Mouse (Mus musculus) forebrain, embryonic 16.5 days (tissue): ENCODE results near the gene Dbr1. TPM values are rescaled to one million over a fixed set of nuclear protein-coding genes. Genes with fewer than 3 reads are reported as not detected.
A peak's percentile ranks its signal among the peaks of the same experiment; 100 is the strongest.

Experiments used
- ATAC-seq: fragments of 200-750 bp; cut with Nextera tagmentation; 2 replicates; pipeline ENCODE4 v1.8.0; 2017; ENCODE audit warnings: mild to moderate bottlenecking, moderate library complexity
- H3K27ac ChIP-seq: fragments of 300-500 bp; sonication (generic); 2 replicates; pipeline ENCODE4 v1.5.1; 2014; ENCODE audit warnings: low read length, control low read depth
- H3K27me3 ChIP-seq: fragments of 300-500 bp; sonication (generic); replicated peaks from 2 replicates; pipeline ENCODE4 v1.6.1; 2014; ENCODE audit warnings: low read length; ENCODE audit not compliant: control insufficient read depth, insufficient read depth
- H3K36me3 ChIP-seq: fragments of 300-500 bp; sonication (generic); 2 replicates; pipeline ENCODE4 v1.6.1; 2014; ENCODE audit not compliant: control insufficient read depth, insufficient read depth
- H3K4me1 ChIP-seq: fragments of 300-500 bp; sonication (generic); replicated peaks from 2 replicates; pipeline ENCODE4 v1.6.1; 2014; ENCODE audit warnings: low read length; ENCODE audit not compliant: control insufficient read depth, insufficient read depth
- H3K4me2 ChIP-seq: fragments of 300-500 bp; sonication (generic); 2 replicates; pipeline ENCODE4 v1.6.1; 2014; ENCODE audit warnings: mild to moderate bottlenecking, low read length, control low read depth
- H3K4me3 ChIP-seq: fragments of 300-500 bp; sonication (generic); replicated peaks from 2 replicates; pipeline ENCODE4 v1.5.1; 2014; ENCODE audit warnings: mild to moderate bottlenecking, low read length, control low read depth
- H3K9ac ChIP-seq: fragments of 300-500 bp; sonication (generic); replicated peaks from 2 replicates; pipeline ENCODE4 v1.6.1; 2014; ENCODE audit warnings: low read depth, low read length, control low read depth
- H3K9me3 ChIP-seq: fragments of 300-500 bp; sonication (generic); 2 replicates; pipeline ENCODE4 v1.6.1; 2016; ENCODE audit warnings: low read length; ENCODE audit not compliant: control insufficient read depth
- WGBS: fragments of 180-500 bp; shearing (Covaris S2); extraction: QIAGEN DNeasy Blood & Tissue Kit; methylation state at CpG from one replicate; pipeline ENCODE4 v1.1.7; 2014; 5-methylcytosine and 5-hydroxymethylcytosine counted together
- polyA plus RNA-seq: library from polyadenylated mRNA; unstranded; fragments of >200 nt; fragmentation: Nextera tagmentation; extraction: Ambion mirVana; gene quantifications from 2 replicates; pipeline ENCODE4 v1.2.1, GENCODE M21; 2015

Dbr1 gene
- polyA plus RNA-seq, 1 experiment from 2014 or later = 32.1 TPM

DNA sequence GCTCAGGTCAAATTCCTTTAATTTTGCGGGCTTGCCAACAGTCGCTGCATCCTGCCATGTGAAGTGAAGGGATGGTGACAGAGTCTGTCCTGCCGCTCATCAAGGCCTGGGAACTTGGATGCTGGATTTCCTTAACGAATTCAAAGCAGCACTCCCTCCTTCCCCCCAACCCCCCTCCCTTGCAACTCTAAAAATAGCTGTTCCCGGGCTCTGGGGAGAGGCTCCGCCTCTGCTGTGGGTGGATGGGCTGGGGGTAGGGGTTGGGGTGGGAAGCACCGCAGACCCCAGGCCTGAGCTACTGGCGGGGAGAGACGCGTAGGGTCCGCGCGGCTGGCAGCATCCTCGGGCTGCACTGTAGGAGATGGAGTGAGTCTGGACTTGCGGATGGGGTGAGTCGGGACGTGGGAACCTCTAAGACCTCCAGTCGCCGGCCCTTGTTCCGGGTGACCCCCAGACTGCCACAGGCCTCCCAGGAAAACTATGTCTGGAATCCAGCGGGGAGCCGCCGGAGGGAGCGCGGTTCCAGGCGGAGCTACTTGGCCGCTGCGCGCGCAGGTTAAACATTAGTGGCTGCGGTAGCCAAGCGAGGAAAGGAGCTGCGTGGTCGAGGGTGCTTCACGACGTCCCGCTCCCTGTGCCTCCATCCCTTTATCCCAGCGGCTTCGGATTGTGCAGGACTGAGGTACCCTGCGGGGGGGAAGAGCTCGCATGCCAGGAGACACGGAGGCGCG lies 53.8 kb downstream of the Dbr1 start, which contains the start of gene Dzip1l:
TSS of gene Dzip1l (plus strand) at position 216 of the 731 bp plus-strand sequence.
- WGBS = 0% methylated on average over 44 of the region's 44 CpGs
- H3K4me2 ChIP-seq = peak within 1 kb of the TSS; percentile 81

GRCm38 (mm10) chr9:99630071-99630470 lies 54.5 kb downstream of the Dbr1 start:
- Histone ChIP-seq H3K9ac (peak overlapping the region; percentile 83), H3K36me3 (no peaks in the 10 kb centered on the region), H3K4me3 (peak overlapping the region; percentile 80), H3K27ac (peak overlapping the region; percentile 84), H3K4me2 (peak overlapping the region; percentile 81), H3K4me1 (peaks cover 31% of the 10 kb centered on the region), H3K27me3 (no peaks in the 10 kb centered on the region), H3K9me3 (no peaks in the 10 kb centered on the region)
- WGBS = under 1% methylated on average over 11 of the region's 11 CpGs
- ATAC-seq = peak; percentile 12

More for the DNA sequence above, 53.8 kb downstream of the Dbr1 start, which contains the start of gene Dzip1l:
- Histone ChIP-seq H3K4me1 (peaks cover 31% of the 10 kb centered on the region), H3K9ac (peak within 1 kb of the TSS; percentile 83), H3K27ac (peak within 1 kb of the TSS; percentile 84), H3K4me3 (peak within 1 kb of the TSS; percentile 80), H3K9me3 (no peaks in the 10 kb centered on the region), H3K27me3 (no peaks in the 10 kb centered on the region), H3K36me3 (no peaks in the 10 kb centered on the region)
- ATAC-seq = peak; percentile 95

DNA sequence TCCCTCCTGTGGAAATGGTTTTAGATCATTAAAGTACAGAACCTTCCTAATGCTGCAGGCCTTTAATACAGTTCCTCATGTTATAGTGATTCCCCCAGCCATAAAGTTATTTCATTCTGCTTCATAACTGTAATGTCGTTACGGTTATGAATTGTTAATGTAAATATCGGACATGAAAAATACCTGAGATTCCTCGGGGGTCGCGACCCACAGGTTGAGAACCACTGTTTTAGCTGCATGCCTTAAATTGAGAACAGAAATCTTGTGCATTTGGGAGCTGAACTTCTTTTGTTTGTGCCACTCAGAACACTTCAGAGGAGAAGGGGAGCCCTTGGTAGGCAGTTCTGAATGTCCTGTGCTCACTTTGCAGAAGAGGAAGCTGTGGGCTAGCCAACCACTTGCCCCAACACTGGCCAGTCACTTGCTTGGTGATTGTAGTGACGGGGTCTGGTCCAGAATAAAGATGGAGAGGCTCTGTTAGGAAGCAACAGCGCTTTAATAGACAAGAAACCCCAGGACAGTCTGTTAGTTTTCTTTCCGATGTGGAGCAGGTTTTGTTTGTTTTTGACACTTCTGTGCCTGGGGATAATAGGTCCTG lies 55.0 kb downstream of the Dbr1 start:
- Histone ChIP-seq H3K9ac (peak overlapping the region; percentile 83), H3K27ac (peak overlapping the region; percentile 84; the same call in 1 of the 2 replicates), H3K36me3 (no peaks in the 10 kb centered on the region), H3K9me3 (no peaks in the 10 kb centered on the region), H3K4me2 (peak overlapping the region; percentile 81), H3K4me1 (peaks cover 31% of the 10 kb centered on the region), H3K4me3 (peak overlapping the region; percentile 80), H3K27me3 (no peaks in the 10 kb centered on the region)
- no peak for ATAC-seq
- 43% methylated on average over 9 of the region's 9 CpGs for WGBS

- H3K4me1 ChIP-seq = peaks cover 31% of the 10 kb centered on the region
- no peaks in the 10 kb centered on the region for H3K36me3 ChIP-seq
- H3K27ac ChIP-seq = no peak overlapping the region
- no peak overlapping the region for H3K9ac ChIP-seq
- no peaks in the 10 kb centered on the region for H3K27me3 ChIP-seq
- H3K4me2 ChIP-seq = peak overlapping the region; percentile 29
- no peaks in the 10 kb centered on the region for H3K9me3 ChIP-seq
- ATAC-seq = no peak
- H3K4me3 ChIP-seq = no peak overlapping the region
- WGBS = 5% methylated on average over 2 of the region's 2 CpGs
Observed at GRCm38 (mm10) chr9:99631781-99632180, 56.2 kb downstream of the Dbr1 start.

DNA sequence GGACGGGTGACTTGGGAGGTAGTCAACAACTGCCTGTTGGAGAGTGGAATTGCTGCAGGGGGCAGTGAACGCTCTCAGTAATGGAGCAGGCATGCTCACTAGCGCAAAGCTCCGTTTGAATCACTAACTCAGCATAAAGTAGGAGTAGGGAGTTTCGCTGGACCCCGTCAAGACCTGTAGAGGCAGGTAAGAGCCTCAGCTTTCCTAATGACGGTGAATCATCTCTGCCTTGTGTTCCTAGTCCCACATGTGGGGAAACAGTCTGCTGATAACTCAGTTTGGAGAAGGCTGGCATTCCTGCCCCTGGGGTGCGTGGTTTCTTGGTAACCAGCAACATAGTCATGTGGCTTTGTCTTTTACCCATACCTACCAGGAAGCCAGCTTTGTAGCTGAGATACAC lies 56.7 kb downstream of the Dbr1 start:
- H3K27ac ChIP-seq = no peak overlapping the region
- no peak overlapping the region for H3K4me3 ChIP-seq
- no peaks in the 10 kb centered on the region for H3K9me3 ChIP-seq
- 50% methylated on average over 8 of the region's 8 CpGs for WGBS
- H3K36me3 ChIP-seq = no peaks in the 10 kb centered on the region
- H3K4me2 ChIP-seq = peak overlapping the region; percentile 29
- H3K9ac ChIP-seq = no peak overlapping the region
- ATAC-seq = no peak
- H3K4me1 ChIP-seq = peaks cover 31% of the 10 kb centered on the region
- no peaks in the 10 kb centered on the region for H3K27me3 ChIP-seq

Other genes starting within 250 kb of the Dbr1 start
- 0.55 and 0.66 TPM in 2 replicates for gene Esyt3, start 217.2 kb upstream of the Dbr1 start, polyA plus RNA-seq
- 47.5 and 48.3 TPM in 2 replicates for gene Mras, start 138.4 kb upstream of the Dbr1 start, polyA plus RNA-seq
- 0.41 and 0.61 TPM in 2 replicates for gene Nme9, start 124.3 kb upstream of the Dbr1 start, polyA plus RNA-seq
- gene Armc8, start 6.9 kb upstream of the Dbr1 start, polyA plus RNA-seq = 65.7 and 69.2 TPM in 2 replicates
- gene A4gnt, start 36.7 kb downstream of the Dbr1 start, polyA plus RNA-seq = not detected in 2 replicates
- 12.2 and 13.3 TPM in 2 replicates for gene Dzip1l, start 53.7 kb downstream of the Dbr1 start, polyA plus RNA-seq
- gene Cldn18, start 141.5 kb downstream of the Dbr1 start, polyA plus RNA-seq = 0.20 TPM in 1 of 2 replicates, not detected in the other